Mouse (Mus musculus) ES-E14 (cell line): Measurements from ENCODE around the gene Hcn2.

Experiments used
- CHD2 ChIP-seq: IDR thresholded peaks from 2 replicates; pipeline ENCODE4 v1.6.1; 2014; ENCODE audit warnings: mild to moderate bottlenecking, low read depth, low read length, inconsistent platforms
- HCFC1 ChIP-seq: IDR thresholded peaks from 2 replicates; pipeline ENCODE4 v1.6.1; 2012; ENCODE audit warnings: low read length, inconsistent platforms, borderline replicate concordance; ENCODE audit not compliant: insufficient read depth
- MAFK ChIP-seq: IDR thresholded peaks from 2 replicates; pipeline ENCODE4 v1.6.1; 2014; ENCODE audit warnings: mild to moderate bottlenecking, low read depth, low read length, inconsistent platforms; ENCODE audit not compliant: insufficient read depth
- ZC3H11A ChIP-seq: IDR thresholded peaks from 2 replicates; pipeline ENCODE4 v1.6.1; 2012; ENCODE audit warnings: low read depth, mild to moderate bottlenecking, inconsistent platforms, low read length, borderline replicate concordance

DNA sequence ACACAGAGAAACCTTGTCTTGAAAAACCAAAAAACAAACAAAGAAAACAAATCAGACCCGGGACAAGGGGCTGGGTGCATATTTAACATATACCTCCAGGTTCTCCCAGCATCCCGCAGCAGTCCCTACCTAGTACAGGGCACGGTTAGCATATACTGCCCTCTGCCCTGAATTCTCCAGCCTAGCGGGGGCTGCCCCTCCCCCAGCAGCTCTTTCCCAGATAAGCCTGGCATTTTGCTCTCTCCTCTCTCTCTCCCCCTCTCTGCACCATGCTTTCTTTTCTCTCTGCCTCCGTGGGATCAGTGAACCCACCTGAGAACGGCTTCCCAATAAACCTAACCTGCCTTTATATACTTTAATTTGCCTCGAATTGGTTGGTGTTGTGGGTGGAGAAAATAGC, 15.8 kb upstream of the Hcn2 start:
- TF ChIP-seq MAFK: no peak
- TF ChIP-seq CHD2: no peak
- TF ChIP-seq ZC3H11A: no peak
- no peak for TF ChIP-seq HCFC1
